Comparison of ENCODE assay signal across 7 mouse cellular contexts in genomic region chr4:119490806-119491205, GRCm38 (mm10). TPM values are rescaled to one million over a fixed set of nuclear protein-coding genes. Genes with fewer than 3 reads are reported as not detected.
DNase-seq lines count a peak whose midpoint lies in the region.

No protein-coding gene starts in this region.

- peak; percentile 16 to 37 for DNase-seq in left cerebral cortex, adult 18-20 months (ENCODE audit: low spot score in 2 of 2)
- DNase-seq in left cerebral cortex, postnatal 36 days (ENCODE audit: low spot score in 2 of 2), result no peak
- peak; percentile 21 for DNase-seq in MN1 (ENCODE audit: low spot score)
- DNase-seq in c-Kit-positive CD71-positive TER-119-positive erythroid progenitor cells, embryonic 14.5 days (ENCODE audit: low spot score), result peak; percentile 34
- peak; percentile 13 for DNase-seq in kidney, postnatal 14 days
- DNase-seq in neural tube, embryonic 10.5 days (ENCODE audit: extremely low spot score, low spot score), result peak; percentile 26
- DNase-seq in urinary bladder, adult 18-20 months (ENCODE audit: low spot score in 2 of 2), result no peak

- intact Hi-C loops in left cerebral cortex, postnatal 36 days (cut with DNase I), result loop anchor here (5.0 kb wide), 1 partner anchor 41 kb away; no protein-coding TSS in a partner anchor

RNA-seq across cellular contexts. Expression of gene Rimkla, which starts 1.6 kb away (rescaled TPM):
- total RNA-seq in left cerebral cortex, adult 18-20 months (2021), result 1 to 10 TPM; 9.7 TPM
- total RNA-seq in left cerebral cortex, postnatal 36 days (2021), result 1 to 10 TPM; 6.5 to 7.9 TPM

RNA-seq across cellular contexts. Expression of gene Foxj3, which starts 46.0 kb away (rescaled TPM):
- 10 to 100 TPM; 66.9 to 81.2 TPM for total RNA-seq in left cerebral cortex, adult 18-20 months (2021)
- total RNA-seq in left cerebral cortex, postnatal 36 days (2021), result 10 to 100 TPM; 65.4 to 71.2 TPM

RNA-seq across cellular contexts. Expression of gene Frg2f1, which starts 48.5 kb away (rescaled TPM):
- total RNA-seq in left cerebral cortex, adult 18-20 months (2021), result 10 to 100 TPM; 20.5 to 20.7 TPM
- total RNA-seq in left cerebral cortex, postnatal 36 days (2021), result 10 to 100 TPM; 21.7 to 26.1 TPM

Comparison
In these comparisons a context has a peak if more than half of its experiments do, and no peak if none do; other contexts are left out.
1. DNase-seq: peak in left cerebral cortex, adult 18-20 months (2 of 2), MN1 (single experiment), c-Kit-positive CD71-positive TER-119-positive erythroid progenitor cells, embryonic 14.5 days (single experiment), kidney, postnatal 14 days (single experiment) and neural tube, embryonic 10.5 days (single experiment); none in left cerebral cortex, postnatal 36 days (0 of 2) and urinary bladder, adult 18-20 months (0 of 2).